Mouse (Mus musculus): Measurements from ENCODE around the gene Scyl1. TPM values are rescaled to one million over a fixed set of nuclear protein-coding genes. Genes with fewer than 3 reads are reported as not detected.
A peak's percentile ranks its signal among the peaks of the same experiment; 100 is the strongest.

Gene Scyl1
- polyA plus RNA-seq, 1 experiment from 2014 or later, result 58.6 TPM

GRCm38 (mm10) chr19:5746907-5747363 lies 24.3 kb downstream of the Scyl1 start:
- ATAC-seq (replicated peaks; ENCODE audit: low FRiP score), result 0 out of 2 replicates have a peak, but pooled peaks have one; percentile 33
- H3K27me3 ChIP-seq (replicated peaks; ENCODE audit: control insufficient read depth, insufficient read depth, low read length), result peaks cover 99% of the 10 kb centered on the region
- peak overlapping the region; percentile 38 for H3K4me2 ChIP-seq
- H3K4me3 ChIP-seq (ENCODE audit: low read depth, low read length), result no peak overlapping the region
- H3K36me3 ChIP-seq (ENCODE audit: control insufficient read depth, insufficient read depth, low read length), result no peaks in the 10 kb centered on the region
- peaks cover 33% of the 10 kb centered on the region for H3K4me1 ChIP-seq (replicated peaks; ENCODE audit: control insufficient read depth, insufficient read depth, low read length)
- H3K27ac ChIP-seq (ENCODE audit: low read depth, low read length), result peak overlapping the region; percentile 32; the same call in 1 of the 2 replicates
- no peak overlapping the region for H3K9ac ChIP-seq (ENCODE audit: low read depth, low read length)
- no peak for DNase-seq (ENCODE audit: low spot score)
- WGBS, result 27% methylated on average over 12 of the region's 12 CpGs
- H3K9me3 ChIP-seq (ENCODE audit: control insufficient read depth, low read length), result no peaks in the 10 kb centered on the region

GRCm38 (mm10) chr19:5745756-5746710 lies 25.2 kb downstream of the Scyl1 start:
- ATAC-seq (replicated peaks; ENCODE audit: low FRiP score) (no peak), DNase-seq (ENCODE audit: low spot score) (no peak)
- Histone ChIP-seq H3K27ac (ENCODE audit: low read depth, low read length) (peak overlapping the region; percentile 32; the same call in 1 of the 2 replicates), H3K27me3 (replicated peaks; ENCODE audit: control insufficient read depth, insufficient read depth, low read length) (peaks cover 99% of the 10 kb centered on the region), H3K4me2 (peak overlapping the region; percentile 55), H3K4me1 (replicated peaks; ENCODE audit: control insufficient read depth, insufficient read depth, low read length) (peaks cover 25% of the 10 kb centered on the region), H3K36me3 (ENCODE audit: control insufficient read depth, insufficient read depth, low read length) (no peaks in the 10 kb centered on the region), H3K9ac (ENCODE audit: low read depth, low read length) (peak overlapping the region; percentile 28; the same call in 1 of the 2 replicates), H3K4me3 (ENCODE audit: low read depth, low read length) (peak overlapping the region; percentile 23; the same call in 1 of the 2 replicates), H3K9me3 (ENCODE audit: control insufficient read depth, low read length) (no peaks in the 10 kb centered on the region)
- WGBS, result 4% methylated on average over 36 of the region's 36 CpGs

GRCm38 (mm10) chr19:5743576-5743975 lies 27.6 kb downstream of the Scyl1 start:
- no peaks in the 10 kb centered on the region for H3K36me3 ChIP-seq (ENCODE audit: control insufficient read depth, insufficient read depth, low read length)
- H3K27ac ChIP-seq (ENCODE audit: low read depth, low read length), result no peak overlapping the region
- no peaks in the 10 kb centered on the region for H3K9me3 ChIP-seq (ENCODE audit: control insufficient read depth, low read length)
- no peak overlapping the region for H3K4me3 ChIP-seq (ENCODE audit: low read depth, low read length)
- no peak overlapping the region for H3K4me2 ChIP-seq
- DNase-seq (ENCODE audit: low spot score) (no peak), ATAC-seq (replicated peaks; ENCODE audit: low FRiP score) (no peak)
- H3K27me3 ChIP-seq (replicated peaks; ENCODE audit: control insufficient read depth, insufficient read depth, low read length), result peaks cover 97% of the 10 kb centered on the region
- peaks cover 26% of the 10 kb centered on the region for H3K4me1 ChIP-seq (replicated peaks; ENCODE audit: control insufficient read depth, insufficient read depth, low read length)
- H3K9ac ChIP-seq (ENCODE audit: low read depth, low read length), result no peak overlapping the region
- WGBS, result 56% methylated on average over 5 of the region's 5 CpGs

GRCm38 (mm10) chr19:5742241-5742641 lies 29.0 kb downstream of the Scyl1 start:
- Histone ChIP-seq H3K27me3 (replicated peaks; ENCODE audit: control insufficient read depth, insufficient read depth, low read length) (peaks cover 87% of the 10 kb centered on the region), H3K36me3 (ENCODE audit: control insufficient read depth, insufficient read depth, low read length) (no peaks in the 10 kb centered on the region), H3K27ac (ENCODE audit: low read depth, low read length) (peak overlapping the region; percentile 30; the same call in 1 of the 2 replicates), H3K9me3 (ENCODE audit: control insufficient read depth, low read length) (no peaks in the 10 kb centered on the region), H3K4me2 (peak overlapping the region; percentile 71), H3K4me3 (ENCODE audit: low read depth, low read length) (peak overlapping the region; percentile 53), H3K4me1 (replicated peaks; ENCODE audit: control insufficient read depth, insufficient read depth, low read length) (peaks cover 24% of the 10 kb centered on the region), H3K9ac (ENCODE audit: low read depth, low read length) (peak overlapping the region; percentile 65)
- ATAC-seq (replicated peaks; ENCODE audit: low FRiP score), result no peak
- 6% methylated on average over 32 of the region's 32 CpGs for WGBS
- DNase-seq (ENCODE audit: low spot score), result peak; percentile 54

- peak; percentile 65 for DNase-seq (ENCODE audit: low spot score)
- WGBS, result 1% methylated on average over 50 of the region's 55 CpGs
- Histone ChIP-seq H3K4me1 (replicated peaks; ENCODE audit: control insufficient read depth, insufficient read depth, low read length) (peaks cover 20% of the 10 kb centered on the region), H3K9ac (ENCODE audit: low read depth, low read length) (peak overlapping the region; percentile 65), H3K4me3 (ENCODE audit: low read depth, low read length) (peak overlapping the region; percentile 53), H3K4me2 (peak overlapping the region; percentile 71), H3K27ac (ENCODE audit: low read depth, low read length) (peak overlapping the region; percentile 30; the same call in 1 of the 2 replicates), H3K9me3 (ENCODE audit: control insufficient read depth, low read length) (no peaks in the 10 kb centered on the region), H3K36me3 (ENCODE audit: control insufficient read depth, insufficient read depth, low read length) (no peaks in the 10 kb centered on the region), H3K27me3 (replicated peaks; ENCODE audit: control insufficient read depth, insufficient read depth, low read length) (peaks cover 84% of the 10 kb centered on the region)
- ATAC-seq (replicated peaks; ENCODE audit: low FRiP score), result 0 out of 2 replicates have a peak, but pooled peaks have one; percentile 38
Observed at GRCm38 (mm10) chr19:5741641-5742240, 29.5 kb downstream of the Scyl1 start.

- Histone ChIP-seq H3K36me3 (ENCODE audit: control insufficient read depth, insufficient read depth, low read length) (no peaks in the 10 kb centered on the region), H3K27ac (ENCODE audit: low read depth, low read length) (peak within 1 kb of the TSS; percentile 30; the same call in 1 of the 2 replicates), H3K27me3 (replicated peaks; ENCODE audit: control insufficient read depth, insufficient read depth, low read length) (peaks cover 79% of the 10 kb centered on the region), H3K4me3 (ENCODE audit: low read depth, low read length) (peak within 1 kb of the TSS; percentile 53), H3K4me2 (peak within 1 kb of the TSS; percentile 71), H3K9ac (ENCODE audit: low read depth, low read length) (peak within 1 kb of the TSS; percentile 65), H3K9me3 (ENCODE audit: control insufficient read depth, low read length) (no peaks in the 10 kb centered on the region), H3K4me1 (replicated peaks; ENCODE audit: control insufficient read depth, insufficient read depth, low read length) (peaks cover 10% of the 10 kb centered on the region; the same call in 1 of the 2 replicates)
- DNase-seq (ENCODE audit: low spot score) (no peak), ATAC-seq (replicated peaks; ENCODE audit: low FRiP score) (no peak)
- 36% methylated on average over 14 of the region's 14 CpGs for WGBS
Observed at GRCm38 (mm10) chr19:5740320-5741317, 30.6 kb downstream of the Scyl1 start, which contains the start of gene Ltbp3. Ltbp3 (plus strand) TSS chr19:5740904.

- DNase-seq (ENCODE audit: low spot score) (no peak), ATAC-seq (replicated peaks; ENCODE audit: low FRiP score) (no peak)
- Histone ChIP-seq H3K4me2 (no peak overlapping the region), H3K9ac (ENCODE audit: low read depth, low read length) (no peak overlapping the region), H3K27me3 (replicated peaks; ENCODE audit: control insufficient read depth, insufficient read depth, low read length) (peaks cover 69% of the 10 kb centered on the region), H3K9me3 (ENCODE audit: control insufficient read depth, low read length) (no peaks in the 10 kb centered on the region), H3K4me1 (replicated peaks; ENCODE audit: control insufficient read depth, insufficient read depth, low read length) (peaks cover 7% of the 10 kb centered on the region; the same call in 1 of the 2 replicates), H3K36me3 (ENCODE audit: control insufficient read depth, insufficient read depth, low read length) (no peaks in the 10 kb centered on the region), H3K4me3 (ENCODE audit: low read depth, low read length) (no peak overlapping the region), H3K27ac (ENCODE audit: low read depth, low read length) (no peak overlapping the region)
- WGBS, result 35% methylated on average over 2 of the region's 2 CpGs
Observed at GRCm38 (mm10) chr19:5739446-5739845, 31.8 kb downstream of the Scyl1 start.

Measured in liver, embryonic 11.5 days (tissue).